ENCODE assay signal across 8 mouse cellular contexts in genomic region chrX:139870938-139871791, GRCm38 (mm10). TPM values are rescaled to one million over a fixed set of nuclear protein-coding genes. Genes with fewer than 3 reads are reported as not detected.
DNase-seq lines count a peak whose midpoint lies in the region; ATAC-seq and TF ChIP-seq lines count a peak whose summit lies in the region.

Morc4 (minus strand) TSS chrX:139871677.

- no peak for TF ChIP-seq POLR2A in ES-Bruce4 (IDR thresholded peaks at IDR 0.05; ENCODE audit: insufficient read depth, low read length)
- TF ChIP-seq POLR2A in bone marrow macrophage, adult 2 months (IDR thresholded peaks at IDR 0.05; ENCODE audit: borderline replicate concordance, low read depth, low read length), result no peak
- TF ChIP-seq POLR2A in embryonic fibroblast, embryonic 13.5 days (IDR thresholded peaks at IDR 0.05; ENCODE audit: low read depth, low read length), result peak; percentile 58

- WGBS in heart, embryonic 15.5 days, result 14% methylated on average over 66 of the region's 87 CpGs
- 17% methylated on average over 58 of the region's 87 CpGs for WGBS in liver, embryonic 13.5 days (ENCODE audit: insufficient replicate concordance)
- WGBS in neural tube, embryonic 13.5 days, result 30% methylated on average over 77 of the region's 87 CpGs

- H3K36me3 ChIP-seq in ES-Bruce4 (ENCODE audit: control insufficient read depth, insufficient read depth, low read length, poor library complexity, severe bottlenecking), result no peaks in the 10 kb centered on the region
- no peaks in the 10 kb centered on the region for H3K36me3 ChIP-seq in heart, embryonic 15.5 days
- no peaks in the 10 kb centered on the region for H3K36me3 ChIP-seq in liver, embryonic 13.5 days
- no peaks in the 10 kb centered on the region for H3K36me3 ChIP-seq in neural tube, embryonic 13.5 days

- H3K4me1 ChIP-seq in ES-Bruce4 (ENCODE audit: control insufficient read depth, insufficient read depth, low read length), result no peaks in the 10 kb centered on the region
- H3K4me1 ChIP-seq in bone marrow macrophage, adult 2 months (ENCODE audit: control insufficient read depth, insufficient read depth, low read length), result no peaks in the 10 kb centered on the region
- H3K4me1 ChIP-seq in embryonic fibroblast, embryonic 13.5 days (ENCODE audit: control insufficient read depth, insufficient read depth, low read length), result no peaks in the 10 kb centered on the region
- H3K4me1 ChIP-seq in heart, embryonic 15.5 days (replicated peaks), result 0 out of 2 replicates have a peak, but pooled peaks cover 3% of the 10 kb centered on the region
- H3K4me1 ChIP-seq in liver, embryonic 13.5 days (replicated peaks), result 0 out of 2 replicates have a peak, but pooled peaks cover 6% of the 10 kb centered on the region
- peaks cover 5% of the 10 kb centered on the region; the same call in 1 of the 2 replicates for H3K4me1 ChIP-seq in neural tube, embryonic 13.5 days (replicated peaks)

- H3K9ac ChIP-seq in ES-Bruce4 (ENCODE audit: low read depth, poor library complexity, severe bottlenecking), result peak within 1 kb of the TSS; percentile 93
- peak within 1 kb of the TSS; percentile 69 for H3K9ac ChIP-seq in heart, embryonic 15.5 days
- H3K9ac ChIP-seq in liver, embryonic 13.5 days, result peak within 1 kb of the TSS; percentile 65
- peak within 1 kb of the TSS; percentile 73 for H3K9ac ChIP-seq in neural tube, embryonic 13.5 days

- H3K27me3 ChIP-seq in ES-Bruce4 (ENCODE audit: control insufficient read depth, insufficient read depth, low read length, poor library complexity, severe bottlenecking), result peaks cover 5% of the 10 kb centered on the region
- no peaks in the 10 kb centered on the region for H3K27me3 ChIP-seq in heart, embryonic 15.5 days
- no peaks in the 10 kb centered on the region for H3K27me3 ChIP-seq in liver, embryonic 13.5 days
- peaks cover 23% of the 10 kb centered on the region for H3K27me3 ChIP-seq in neural tube, embryonic 13.5 days

- no peaks in the 10 kb centered on the region for H3K9me3 ChIP-seq in ES-Bruce4 (replicated peaks; ENCODE audit: control insufficient read depth, insufficient read depth, low read length, poor library complexity, severe bottlenecking)
- H3K9me3 ChIP-seq in heart, embryonic 15.5 days (replicated peaks), result no peaks in the 10 kb centered on the region
- H3K9me3 ChIP-seq in liver, embryonic 13.5 days (replicated peaks), result no peaks in the 10 kb centered on the region
- H3K9me3 ChIP-seq in neural tube, embryonic 13.5 days, result no peaks in the 10 kb centered on the region

- peak; percentile 88 for ATAC-seq in heart, embryonic 15.5 days (replicated peaks; ENCODE audit: insufficient number of reproducible peaks, insufficient read depth, low FRiP score, low read depth)
- peak; percentile 77 for ATAC-seq in liver, embryonic 13.5 days (ENCODE audit: low read depth)
- peak; percentile 95 for ATAC-seq in neural tube, embryonic 13.5 days (ENCODE audit: low read depth)

- peak within 1 kb of the TSS; percentile 74 for H3K4me2 ChIP-seq in heart, embryonic 15.5 days
- peak within 1 kb of the TSS; percentile 79 for H3K4me2 ChIP-seq in liver, embryonic 13.5 days
- H3K4me2 ChIP-seq in neural tube, embryonic 13.5 days, result peak within 1 kb of the TSS; percentile 61

- no peak within 1 kb of the TSS for H3K27ac ChIP-seq in ES-Bruce4 (ENCODE audit: insufficient read depth, low read length)
- no peak within 1 kb of the TSS for H3K27ac ChIP-seq in bone marrow macrophage, adult 2 months (ENCODE audit: insufficient read depth, low read depth, low read length)
- H3K27ac ChIP-seq in embryonic fibroblast, embryonic 13.5 days (ENCODE audit: insufficient read depth, low read length), result no peak within 1 kb of the TSS
- H3K27ac ChIP-seq in heart, embryonic 15.5 days, result peak within 1 kb of the TSS; percentile 70
- H3K27ac ChIP-seq in liver, embryonic 13.5 days, result no peak within 1 kb of the TSS
- peak within 1 kb of the TSS; percentile 38; the same call in 1 of the 2 replicates for H3K27ac ChIP-seq in neural tube, embryonic 13.5 days (replicated peaks)

- TF ChIP-seq CTCF in ES-Bruce4 (IDR thresholded peaks at IDR 0.05; ENCODE audit: low read depth, low read length), result no peak
- no peak for TF ChIP-seq CTCF in bone marrow macrophage, adult 2 months (IDR thresholded peaks at IDR 0.05; ENCODE audit: low read depth, low read length)
- no peak for TF ChIP-seq CTCF in embryonic fibroblast, embryonic 13.5 days (IDR thresholded peaks at IDR 0.05; ENCODE audit: borderline replicate concordance, insufficient read depth, low read length)

- DNase-seq in kidney, postnatal 14 days, result peak; percentile 75
- peak; percentile 29 for DNase-seq in liver, embryonic 13.5 days
- DNase-seq in urinary bladder, postnatal 36 days (ENCODE audit: low spot score in 2 of 2), result peak; percentile 20 to 45

- peak within 1 kb of the TSS; percentile 72 for H3K4me3 ChIP-seq in ES-Bruce4 (ENCODE audit: low read depth, low read length)
- H3K4me3 ChIP-seq in bone marrow macrophage, adult 2 months (ENCODE audit: insufficient read depth, low read length), result peak within 1 kb of the TSS; percentile 74
- peak within 1 kb of the TSS; percentile 78 for H3K4me3 ChIP-seq in embryonic fibroblast, embryonic 13.5 days (ENCODE audit: insufficient read depth, low read length)
- H3K4me3 ChIP-seq in heart, embryonic 15.5 days, result peak within 1 kb of the TSS; percentile 72
- peak within 1 kb of the TSS; percentile 63 for H3K4me3 ChIP-seq in liver, embryonic 13.5 days (replicated peaks)
- H3K4me3 ChIP-seq in neural tube, embryonic 13.5 days, result peak within 1 kb of the TSS; percentile 60

- no peak for TF ChIP-seq EP300 in ES-Bruce4 (IDR thresholded peaks at IDR 0.05; ENCODE audit: insufficient read depth, low read depth, low read length)

RNA-seq across cellular contexts. Expression of gene Morc4, which starts in this region (rescaled TPM):
- 19.2 and 24.3 TPM in 2 replicates for polyA plus RNA-seq in ES-Bruce4 (2011; ENCODE audit: insufficient read depth, insufficient read length, low read depth, missing spikeins)
- 0.51 and 0.99 TPM in 2 replicates for polyA plus RNA-seq in bone marrow macrophage, adult 2 months (2012; ENCODE audit: insufficient read depth, insufficient read length, missing spikeins)
- 36.4 and 40.4 TPM in 2 replicates for polyA plus RNA-seq in embryonic fibroblast, embryonic 13.5 days (2011; ENCODE audit: insufficient read length, low read depth, missing spikeins)
- polyA plus RNA-seq in heart, embryonic 15.5 days (2015; fragmentation: Nextera tagmentation; extraction: Ambion mirVana), result 15.0 and 15.1 TPM in 2 replicates
- 11.3 and 15.0 TPM in 2 replicates for polyA plus RNA-seq in liver, embryonic 13.5 days (2015; fragmentation: Nextera tagmentation; extraction: Ambion mirVana)
- 4.9 and 5.1 TPM in 2 replicates for polyA plus RNA-seq in neural tube, embryonic 13.5 days (2015; fragmentation: Nextera tagmentation; extraction: Ambion mirVana)

Comparison
In these comparisons a context has a peak if more than half of its experiments do, and no peak if none do; other contexts are left out.
1. H3K27ac ChIP-seq: peak in heart, embryonic 15.5 days (single experiment) and neural tube, embryonic 13.5 days (single experiment); none in ES-Bruce4 (single experiment), bone marrow macrophage, adult 2 months (single experiment), embryonic fibroblast, embryonic 13.5 days (single experiment) and liver, embryonic 13.5 days (single experiment).
2. Peak in every context shown above with its lines, with median percentiles within 50 percentile points of each other: H3K4me3 ChIP-seq, H3K9ac ChIP-seq, ATAC-seq, H3K4me2 ChIP-seq and DNase-seq.